Mouse (Mus musculus) adrenal gland, adult 18-20 months (tissue): Measurements from ENCODE around the gene Ntpcr. TPM values are rescaled to one million over a fixed set of nuclear protein-coding genes. Genes with fewer than 3 reads are reported as not detected.

Source experiments
- DNase-seq, 2 experiments: peaks; one replicate each; pipeline ENCODE4 v3.0.0; 2021 to 2022; ENCODE audit warnings: low spot score in 2 of 2
- long read RNA-seq, 2 experiments: library from polyadenylated mRNA; stranded (forward); transcript quantifications; one replicate each; pipeline ENCODE4 v2.0.0; 2021
- total RNA-seq, 2 experiments: library from RNA; stranded (reverse); gene quantifications; 1 replicate in 1 of 2; 2 replicates in 1 of 2; pipeline ENCODE4 v1.2.3; 2021

Ntpcr gene
- total RNA-seq: 10 to 100 TPM; 15.4 to 20.7 TPM
- long read RNA-seq, experiment 1, partial matches to known transcripts: 0 of 7 reads
- long read RNA-seq, experiment 1, other reads (novel, unspliced or antisense): 4 of 7 reads
- long read RNA-seq, experiment 2, transcript Ntpcr-201 (5 exons, 1,155 nt): major isoform, 15 of 24 reads
- long read RNA-seq, experiment 2, partial matches to known transcripts: 1 of 24 reads
- long read RNA-seq, experiment 2, other reads (novel, unspliced or antisense): 7 of 24 reads

DNA sequence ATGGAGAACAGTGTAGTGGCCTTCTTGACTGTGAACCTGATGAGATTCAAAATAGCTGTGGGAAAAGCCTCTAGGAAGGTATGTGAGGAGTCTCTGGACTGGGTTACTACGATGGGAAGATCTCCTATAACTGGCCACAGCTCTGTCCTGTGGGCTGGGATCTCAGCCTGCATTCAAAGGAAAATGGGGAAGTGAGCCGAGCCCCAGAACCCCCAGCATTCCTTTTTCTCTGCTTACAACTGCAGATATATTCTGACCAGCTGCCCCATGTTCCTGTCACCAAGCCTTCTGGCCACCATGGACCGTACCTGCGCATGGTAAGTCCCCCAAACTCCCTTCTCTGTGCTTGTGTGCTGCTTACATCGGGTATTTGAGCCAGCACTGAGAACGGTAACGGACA, at the start of gene Ntpcr:
Gene Ntpcr, plus strand, starts transcription at position 218 of the 400 bp plus-strand sequence.
- DNase-seq: no peak

GRCm38 (mm10) chr8:125680851-125681408, 48.8 kb upstream of the Ntpcr start:
- no peak for DNase-seq

DNA sequence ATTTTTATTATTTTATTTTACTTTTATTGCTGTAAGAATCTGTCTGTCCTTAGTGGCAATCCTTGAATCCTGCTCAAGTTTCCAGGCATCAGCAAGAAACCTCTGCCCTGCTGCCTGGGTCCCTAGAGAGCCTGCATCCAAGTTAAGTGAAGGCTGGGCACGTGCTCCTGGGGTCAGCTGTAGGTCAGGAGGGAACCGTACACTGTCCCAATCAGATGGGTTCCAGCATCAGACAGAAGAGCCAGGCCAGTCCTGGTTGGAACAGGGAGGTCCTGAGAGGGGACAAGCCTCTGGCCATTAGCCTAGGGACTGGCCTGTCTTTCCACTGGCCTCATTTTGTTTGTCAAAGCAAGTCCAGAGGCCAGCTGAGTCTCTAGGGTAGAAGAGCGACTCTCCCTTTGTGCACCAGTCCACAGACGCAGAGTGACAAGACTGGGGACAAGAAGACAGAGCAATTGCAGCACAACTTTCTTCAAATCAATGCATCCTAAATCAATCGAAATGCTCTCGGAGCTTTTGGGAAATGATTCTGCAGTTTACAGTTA, 44.5 kb upstream of the Ntpcr start:
- no peak for DNase-seq

DNA sequence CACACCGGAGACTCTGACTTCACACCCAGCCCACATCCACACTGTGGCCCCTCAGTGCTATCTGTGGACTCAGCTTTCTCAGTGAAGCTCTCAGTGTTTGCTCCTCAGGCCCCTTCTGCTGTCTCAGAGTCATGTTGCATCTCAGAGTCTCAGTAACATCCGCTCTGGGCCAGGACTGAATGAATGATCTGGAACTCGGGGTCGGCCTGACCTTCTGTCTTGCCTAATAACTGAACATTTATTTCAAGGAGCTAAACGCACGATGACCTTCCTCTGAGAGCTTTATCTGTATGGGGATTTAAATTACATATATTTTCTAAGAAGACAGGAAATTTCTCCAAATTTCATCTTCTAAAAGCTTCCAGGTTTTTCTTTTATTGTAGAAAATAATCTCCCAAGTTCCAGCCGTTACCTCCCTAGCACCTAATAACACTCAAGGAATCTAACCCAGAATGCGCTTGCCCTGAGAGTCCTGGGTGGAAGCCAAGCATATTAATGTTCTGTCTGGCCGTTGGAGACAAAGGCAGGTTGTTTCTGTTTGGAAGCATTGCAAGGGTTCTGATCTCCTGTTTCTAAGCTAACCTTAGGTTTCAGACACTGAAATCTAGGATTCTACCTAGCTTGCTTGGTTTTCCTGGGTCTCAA, 43.4 kb upstream of the Ntpcr start:
- no peak for DNase-seq

GRCm38 (mm10) chr8:125690166-125690915, 39.4 kb upstream of the Ntpcr start:
- no peak for DNase-seq

DNA sequence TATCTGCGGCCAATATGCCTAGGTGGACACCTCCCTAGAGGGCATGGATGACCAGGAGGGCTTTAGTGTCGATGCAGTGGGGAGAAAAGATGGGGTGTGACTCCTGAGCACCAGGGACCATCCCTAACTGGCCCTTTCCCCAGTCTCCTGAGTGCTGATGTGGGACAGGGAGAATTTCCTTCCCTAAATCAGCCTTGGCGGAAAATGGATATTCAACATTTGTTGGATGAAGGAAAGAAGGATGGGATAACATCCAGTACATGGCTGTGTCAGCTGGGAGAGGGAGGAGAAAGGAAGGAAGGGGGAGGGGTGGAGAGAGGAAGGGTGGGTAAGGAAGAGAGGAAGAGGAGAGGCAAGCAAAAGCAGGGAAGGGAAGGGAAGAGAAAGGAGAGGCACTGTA, 38.8 kb upstream of the Ntpcr start:
- DNase-seq: no peak

GRCm38 (mm10) chr8:125692447-125692846, 37.3 kb upstream of the Ntpcr start:
- no peak for DNase-seq

DNA sequence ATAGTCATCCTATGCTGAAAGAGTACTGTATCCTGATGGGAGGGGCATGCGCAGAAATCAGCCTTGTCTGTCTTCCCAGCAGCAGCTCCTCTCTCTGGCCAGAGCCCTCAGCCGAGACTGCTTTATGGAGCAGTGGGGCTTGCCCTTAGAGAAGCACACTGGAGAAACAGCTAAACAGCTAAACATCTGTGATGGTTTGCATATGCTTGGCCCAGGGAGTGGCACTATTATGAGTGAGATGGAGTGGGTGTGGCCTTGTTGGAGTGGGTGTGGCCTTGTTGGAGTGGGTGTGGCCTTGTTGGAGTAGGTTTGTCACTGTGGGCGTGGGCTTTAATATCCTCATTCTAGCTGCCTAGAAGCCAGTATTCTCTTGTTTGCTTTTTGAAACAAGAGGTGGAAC, 36.6 kb upstream of the Ntpcr start:
- no peak for DNase-seq

DNA sequence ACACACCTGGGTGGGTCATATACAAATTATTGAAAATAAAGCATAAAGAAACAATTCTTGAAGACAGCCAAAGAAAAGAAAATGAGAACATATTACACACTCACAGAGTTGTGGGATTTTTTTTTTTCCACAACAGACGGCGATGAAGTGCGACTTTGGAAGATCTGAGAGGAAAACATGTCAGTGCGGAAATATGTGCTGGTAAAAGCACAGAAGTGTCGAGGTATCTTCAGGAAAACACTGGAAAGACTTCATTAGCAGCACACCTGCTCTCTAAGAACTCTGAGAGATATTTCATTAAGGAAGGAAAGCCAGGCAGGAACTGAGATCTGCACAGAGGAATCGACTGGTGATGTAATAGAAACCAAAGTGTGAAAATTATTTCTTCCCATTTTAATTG, 33.8 kb upstream of the Ntpcr start:
- DNase-seq: no peak

DNA sequence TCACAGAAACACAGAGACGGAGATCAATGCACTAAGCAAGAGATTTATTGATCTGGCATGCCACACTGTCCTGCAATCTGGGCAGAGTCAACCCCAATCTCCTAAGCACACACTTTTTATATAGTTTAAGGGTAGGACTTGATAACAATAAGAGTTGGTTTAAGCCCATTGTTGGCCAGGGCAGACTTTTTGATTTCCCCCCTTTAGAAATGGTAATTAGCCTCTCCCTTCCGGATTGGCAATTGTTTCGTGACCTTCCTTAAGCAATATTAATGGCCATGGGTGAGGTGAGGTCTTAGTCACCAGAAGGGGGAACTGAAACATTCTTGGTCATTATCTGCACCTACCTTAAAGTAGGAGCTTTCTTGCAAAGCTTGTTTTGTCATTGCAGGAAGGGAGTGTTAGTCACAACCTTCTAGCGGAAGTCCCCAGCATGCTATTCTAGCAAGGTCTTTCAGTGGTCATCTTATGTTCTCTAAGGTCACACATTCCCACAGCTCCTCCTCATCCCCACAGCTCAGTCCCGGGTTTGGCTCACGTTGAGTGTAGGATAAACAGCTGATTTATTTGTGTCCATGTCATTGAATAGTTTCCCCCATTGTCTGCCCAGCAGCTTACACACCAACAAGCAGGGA, 30.3 kb upstream of the Ntpcr start:
- no peak for DNase-seq

DNA sequence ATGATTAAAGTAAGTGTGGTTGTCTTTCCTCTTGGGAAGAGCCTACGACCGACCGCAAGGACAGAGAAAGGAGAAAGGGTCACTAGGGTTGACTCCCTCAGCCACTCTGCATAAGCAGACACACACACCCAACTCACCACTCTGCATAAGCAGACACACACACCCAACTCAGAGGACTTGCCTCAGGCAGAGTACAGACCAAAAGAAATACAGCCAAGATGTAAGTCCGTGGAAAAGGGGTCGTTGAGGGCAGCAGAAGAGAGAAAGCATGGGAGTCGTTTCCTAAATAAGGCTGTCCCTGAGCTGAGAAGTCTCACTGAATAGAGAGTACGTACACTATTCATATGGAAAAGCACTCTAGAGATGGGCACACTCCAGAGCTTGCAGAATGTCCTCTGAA, 29.4 kb upstream of the Ntpcr start:
- DNase-seq: no peak

DNA sequence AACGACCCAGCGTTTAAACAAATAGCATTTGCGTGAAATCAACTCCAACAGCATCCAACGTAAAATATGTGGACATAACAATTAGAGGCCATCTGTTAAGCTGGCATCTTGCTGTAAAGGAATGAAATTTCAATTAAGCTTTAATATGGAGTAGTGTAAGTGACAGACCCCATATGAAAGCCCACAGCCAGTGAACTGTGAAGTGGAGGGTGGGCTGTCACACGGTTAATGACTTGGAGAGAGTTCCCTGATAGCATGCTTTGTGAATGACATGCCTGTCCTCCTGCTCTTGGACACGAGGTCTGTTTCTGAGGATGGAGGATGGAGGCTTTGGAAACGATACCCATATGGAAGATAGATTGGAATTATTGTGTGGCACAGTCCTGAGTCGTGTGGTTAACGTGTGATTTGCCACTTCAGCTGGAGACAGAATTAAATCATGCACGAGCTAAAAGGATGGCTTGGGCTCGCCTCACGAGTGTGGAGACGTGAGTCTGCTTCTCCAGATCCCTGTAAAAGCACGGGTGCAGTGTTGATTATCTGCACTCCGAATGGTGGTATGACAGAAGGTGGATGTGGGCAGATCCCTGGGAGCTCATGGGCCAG, 26.8 kb upstream of the Ntpcr start:
- DNase-seq: no peak

- no peak for DNase-seq
Measured at GRCm38 (mm10) chr8:125704434-125704833, 25.3 kb upstream of the Ntpcr start.

DNA sequence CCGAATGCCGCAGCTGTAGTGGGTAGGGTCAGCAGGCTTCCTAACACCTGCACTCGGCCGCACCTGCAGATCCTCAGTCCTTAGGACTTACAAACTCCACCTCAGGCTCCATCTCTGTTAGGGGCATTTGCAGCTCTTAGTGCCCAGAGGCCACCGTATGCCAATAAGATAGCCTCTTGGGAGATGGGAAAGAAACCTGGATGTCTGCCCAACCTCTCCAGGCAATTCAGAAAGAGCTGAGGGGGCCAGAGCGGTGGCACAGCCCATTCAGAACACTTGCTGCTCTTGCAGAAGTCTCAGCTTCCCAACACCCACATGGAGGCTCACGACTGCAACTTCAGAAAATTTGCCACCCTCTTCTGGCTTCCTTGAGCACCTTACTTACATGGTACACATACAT, 23.9 kb upstream of the Ntpcr start:
- DNase-seq: no peak

- no peak for DNase-seq
Measured at GRCm38 (mm10) chr8:125709171-125709570, 20.6 kb upstream of the Ntpcr start.

DNA sequence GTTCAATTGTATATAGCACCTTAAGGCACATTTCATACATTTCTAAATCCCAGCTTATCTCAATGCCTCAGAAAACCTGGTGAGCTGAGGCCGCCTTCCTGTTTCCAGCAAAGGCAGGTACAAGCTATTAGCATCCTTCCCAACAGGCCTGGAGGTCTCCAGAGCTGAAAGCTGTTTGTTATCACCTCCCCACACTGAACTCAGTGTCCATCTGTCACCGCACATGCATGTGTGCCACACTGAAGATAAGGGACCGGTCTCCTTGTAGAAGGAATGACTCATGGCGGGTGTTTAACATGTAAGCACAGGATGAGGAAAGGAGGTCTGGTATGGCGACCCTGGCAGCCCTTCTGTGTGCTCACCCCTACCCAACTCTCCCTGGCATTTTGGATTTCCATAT, 18.2 kb upstream of the Ntpcr start:
- DNase-seq: no peak

DNA sequence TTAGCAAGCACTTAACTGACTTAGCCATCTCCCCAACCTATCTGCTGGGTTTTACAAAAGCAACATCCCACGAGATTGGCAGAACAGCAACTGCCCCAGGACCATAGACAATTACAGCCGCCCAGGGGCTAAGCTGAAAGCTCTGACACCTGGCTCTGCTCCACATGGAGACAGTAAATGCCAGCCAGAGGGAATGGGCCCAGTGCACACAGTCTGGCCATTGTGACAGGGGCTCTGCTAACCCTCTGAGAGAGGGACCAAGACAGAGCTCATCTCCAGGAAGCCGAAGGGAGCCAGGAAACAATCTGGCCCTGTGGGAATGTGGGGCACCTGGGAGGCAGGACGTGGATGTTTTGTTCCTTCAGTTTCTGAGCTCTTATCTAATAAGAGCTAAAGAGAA, 13.6 kb upstream of the Ntpcr start:
- no peak for DNase-seq

DNA sequence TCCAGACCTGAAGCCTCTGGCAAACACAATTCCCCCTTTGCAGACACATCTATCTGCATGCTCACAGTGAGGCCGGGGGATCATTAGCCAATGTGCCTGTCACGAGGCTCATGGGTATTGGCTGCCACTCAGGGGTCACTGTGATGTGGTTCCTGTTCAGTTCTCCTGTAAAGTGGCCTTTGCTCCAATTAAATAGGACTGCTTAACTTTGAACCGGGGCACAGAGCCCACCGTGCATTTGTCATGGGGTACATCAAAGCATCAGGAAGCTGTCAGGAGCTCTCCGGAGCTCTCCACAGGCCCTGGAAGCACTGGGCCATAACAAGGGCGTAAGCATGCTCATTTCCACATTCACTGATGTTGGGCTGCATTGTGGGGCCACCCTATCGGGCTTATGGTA, 13.2 kb upstream of the Ntpcr start:
- no peak for DNase-seq

- no peak for DNase-seq
Measured at GRCm38 (mm10) chr8:125718914-125719313, 10.8 kb upstream of the Ntpcr start.

GRCm38 (mm10) chr8:125722675-125723074, 7.1 kb upstream of the Ntpcr start:
- DNase-seq: no peak

DNA sequence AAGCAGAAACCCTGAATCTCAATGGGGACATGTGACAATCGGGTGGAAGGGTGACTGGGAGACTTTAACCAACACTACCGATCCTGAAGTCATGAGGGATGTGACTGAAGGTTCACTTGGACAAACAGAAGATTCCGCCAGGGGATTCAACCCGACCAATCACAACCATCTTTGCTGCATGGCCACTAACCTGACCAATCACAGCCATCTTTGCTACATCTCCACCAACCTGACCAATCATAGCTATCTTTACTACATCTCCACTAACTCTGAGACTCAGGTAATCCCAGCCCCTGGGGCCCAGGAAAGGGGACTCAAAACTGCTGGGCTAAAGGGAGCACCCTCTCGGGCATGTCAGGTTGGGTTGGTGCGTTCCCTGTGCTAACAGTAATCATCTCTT, 6.3 kb upstream of the Ntpcr start:
- DNase-seq: no peak
